Mouse (Mus musculus): ENCODE measurements around the gene Phldb3.
"Not testable (repeated sequence)": the region's sequence is repeated elsewhere in the genome, so short reads cannot be mapped to it uniquely, and the experiment has no call there.

Gene Phldb3

DNA sequence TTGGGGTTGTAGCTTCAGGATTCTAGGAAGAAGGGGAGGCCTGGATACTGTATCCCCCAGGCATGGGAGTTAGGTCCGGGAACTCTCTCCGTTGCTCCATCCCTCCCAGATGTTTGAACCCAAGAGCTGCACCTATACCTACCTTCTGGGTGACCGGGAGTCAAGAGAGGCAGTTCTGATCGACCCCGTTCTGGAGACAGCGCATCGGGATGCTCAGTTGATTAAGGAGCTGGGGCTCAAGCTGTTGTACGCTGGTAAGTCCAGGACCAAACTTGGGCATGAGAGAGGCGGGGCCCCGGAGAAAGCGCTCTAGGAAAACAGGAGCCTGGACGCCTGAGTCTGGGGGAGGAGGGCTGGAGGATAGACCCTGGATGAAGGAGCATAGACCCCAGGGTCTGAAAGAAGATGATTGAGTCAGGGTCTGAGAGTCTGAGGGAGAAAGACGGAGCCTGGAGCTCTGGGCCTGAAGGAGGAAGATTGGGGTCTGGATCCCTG, 16.2 kb upstream of the Phldb3 start:
- no peak for DNase-seq (ENCODE audit: low read depth, low spot score)

DNA sequence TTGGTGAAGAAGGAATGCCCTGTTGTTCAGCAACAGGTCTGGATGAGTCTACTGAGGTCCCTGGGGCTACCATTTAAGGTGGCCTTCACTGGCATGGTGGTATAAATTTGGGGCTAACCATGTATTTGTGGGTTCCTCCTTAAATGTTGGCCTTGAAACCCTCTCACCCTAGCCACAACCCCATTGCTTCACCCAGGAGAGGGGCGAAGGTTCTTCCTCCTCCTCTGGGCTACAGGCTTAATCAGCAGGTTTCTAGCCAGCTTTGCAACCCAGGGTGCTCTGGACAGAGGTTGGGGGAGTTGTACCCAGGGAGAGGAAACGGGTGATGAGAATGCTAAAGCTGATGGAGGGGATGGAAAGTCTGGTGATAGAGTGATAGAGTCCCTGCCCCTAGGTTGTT, 15.1 kb upstream of the Phldb3 start:
- no peak for DNase-seq (ENCODE audit: low read depth, low spot score)

DNA sequence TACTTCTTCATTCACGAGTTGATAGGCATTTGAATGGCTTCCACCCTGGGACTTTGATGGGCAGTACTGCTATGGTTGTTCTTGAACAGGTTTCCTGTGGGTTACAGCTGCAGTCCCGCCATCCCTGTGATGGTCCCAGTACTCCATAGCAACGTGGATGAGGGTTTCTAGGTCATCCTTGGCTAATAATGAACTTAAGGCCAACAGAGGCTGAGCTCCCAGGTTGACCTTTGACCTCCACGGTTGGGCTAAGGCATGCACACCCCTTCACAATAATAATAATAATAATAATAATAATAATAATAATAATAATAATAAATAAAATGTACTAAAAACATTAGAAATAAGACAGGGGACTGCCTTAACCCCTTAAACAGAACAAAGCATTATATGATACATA, 12.4 kb upstream of the Phldb3 start:
- no peak for DNase-seq (ENCODE audit: low read depth, low spot score)

DNA sequence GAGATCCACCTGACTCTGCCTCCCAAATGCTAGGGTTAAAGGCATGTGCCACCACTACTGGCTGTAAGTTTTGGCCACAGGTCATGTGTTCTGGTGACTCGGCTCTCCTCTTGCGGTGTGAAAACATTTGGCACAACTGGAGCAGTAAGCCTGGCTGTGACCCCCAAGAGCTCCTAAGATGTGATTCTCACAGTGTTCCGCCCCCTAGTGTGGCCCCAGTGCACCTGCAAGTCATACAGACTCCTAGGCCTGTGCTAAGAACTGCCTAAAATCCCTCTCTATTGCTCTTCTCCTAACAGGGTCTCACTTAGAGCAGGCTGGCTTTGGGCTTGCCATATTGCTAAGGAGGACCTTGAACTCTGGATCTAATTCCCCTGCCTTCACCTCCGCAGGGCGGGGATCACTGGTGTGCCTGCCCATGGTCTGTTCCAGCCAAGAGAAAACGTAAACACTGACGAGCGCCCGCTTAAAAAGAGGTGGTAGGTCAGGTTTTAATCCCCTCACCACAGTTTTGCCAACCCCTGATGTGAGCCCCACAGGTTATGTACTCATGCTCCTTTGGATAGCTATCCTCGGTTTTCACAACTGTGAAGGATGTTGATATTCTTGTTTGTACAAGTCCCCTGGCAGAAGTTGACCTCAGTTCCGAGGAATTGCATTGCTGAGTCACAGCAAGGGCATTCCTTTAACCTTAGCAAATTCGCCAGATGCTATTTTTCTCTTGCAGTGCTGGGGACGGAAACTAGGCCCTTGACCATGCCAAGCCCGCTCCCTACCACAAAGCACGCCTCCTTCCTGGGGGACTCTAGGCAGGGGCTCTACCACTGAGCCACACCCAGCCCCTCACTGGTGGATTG, 11.1 kb upstream of the Phldb3 start:
- peak; percentile 71 for DNase-seq (ENCODE audit: low read depth, low spot score)

DNA sequence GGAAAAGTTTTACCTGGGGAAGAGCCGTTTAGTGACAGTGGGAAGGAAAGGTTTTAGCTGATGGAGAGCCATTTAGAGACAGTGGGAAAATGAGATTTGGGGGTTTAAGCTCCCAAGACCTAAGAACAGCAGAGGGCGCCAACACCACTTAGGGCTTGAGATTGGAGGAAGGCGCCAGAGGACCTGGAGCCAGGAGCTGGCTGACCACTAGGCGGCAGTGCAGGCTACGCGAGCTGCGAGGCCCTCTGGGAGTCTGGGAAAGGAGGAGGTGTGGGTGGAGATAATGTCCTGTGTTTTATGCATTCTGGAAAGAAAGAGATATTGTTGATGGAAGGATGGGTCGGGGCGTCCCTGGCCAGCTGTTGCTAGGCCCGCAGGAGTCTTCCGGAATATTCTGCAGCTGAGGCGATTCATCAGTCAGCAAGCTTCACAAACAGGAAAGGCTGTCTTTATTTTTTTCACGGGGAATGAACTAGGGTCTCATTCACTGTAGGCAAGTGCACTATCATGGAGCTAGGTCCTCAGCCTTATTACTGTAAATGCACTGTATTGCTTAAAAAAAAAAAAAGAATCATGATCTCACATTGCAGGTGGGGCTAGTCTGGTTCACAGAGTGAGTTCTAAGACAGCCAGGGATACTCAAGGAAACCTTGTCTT, 9.5 kb upstream of the Phldb3 start:
- peak; percentile 95 for DNase-seq (ENCODE audit: low read depth, low spot score)

DNA sequence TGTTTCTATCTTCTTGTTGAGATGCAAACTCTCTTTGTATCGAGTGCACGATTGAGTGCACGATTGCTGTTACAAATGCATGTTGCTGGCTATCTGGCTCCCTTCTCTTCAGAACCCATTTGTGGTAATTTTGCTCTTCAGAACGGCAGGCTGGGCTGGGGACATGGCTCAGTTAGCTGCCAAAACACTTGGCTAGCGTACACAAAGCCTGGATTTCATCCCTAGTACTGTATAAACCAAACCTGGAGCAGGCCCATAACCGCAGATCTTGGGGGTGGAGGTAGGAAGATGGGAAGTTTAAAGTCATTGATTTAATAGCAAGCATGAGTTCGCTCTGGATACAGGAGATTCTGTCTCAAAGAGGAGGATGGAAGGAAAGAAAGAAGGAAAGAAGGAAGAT, 5.0 kb upstream of the Phldb3 start:
- DNase-seq (ENCODE audit: low read depth, low spot score): no peak

DNA sequence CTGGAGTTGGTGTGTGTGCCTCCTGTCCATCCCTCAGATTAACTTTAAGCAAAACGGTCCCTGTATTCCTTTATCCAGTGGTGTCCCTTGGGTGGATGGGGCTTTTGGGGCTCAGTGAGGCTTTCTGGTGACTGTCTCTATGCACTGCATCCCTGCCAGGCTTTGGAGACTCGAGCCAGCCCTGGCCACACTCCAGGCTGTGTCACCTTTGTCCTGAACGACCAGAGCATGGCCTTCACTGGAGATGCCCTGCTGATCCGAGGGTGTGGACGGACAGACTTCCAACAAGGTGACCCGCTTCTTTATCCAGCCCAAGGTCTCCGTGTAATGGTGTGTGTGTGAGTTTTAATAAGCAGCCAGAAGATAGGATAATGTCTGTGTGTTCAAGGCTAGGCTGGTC, 4.5 kb upstream of the Phldb3 start:
- DNase-seq (ENCODE audit: low read depth, low spot score): no peak

DNA sequence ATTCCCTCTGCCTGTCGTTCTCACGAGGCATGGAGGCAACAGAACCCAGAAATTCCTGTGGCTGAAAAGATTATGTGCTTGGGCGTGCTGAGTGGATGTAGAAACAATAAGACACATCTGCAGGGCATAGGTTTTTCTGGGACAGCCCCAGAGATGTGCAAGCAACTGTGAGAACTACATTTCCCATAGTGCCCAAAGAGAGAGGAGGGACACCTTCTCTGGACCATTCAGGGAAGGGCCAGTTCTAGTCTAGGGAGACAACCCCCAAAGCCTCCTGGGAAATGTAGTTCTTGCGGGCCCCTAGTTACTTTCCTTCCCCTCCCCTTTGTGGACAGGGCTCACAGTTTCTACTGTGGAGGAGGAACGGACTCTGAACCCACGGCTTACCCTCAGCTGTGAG, 2.5 kb upstream of the Phldb3 start:
- DNase-seq (ENCODE audit: low read depth, low spot score): peak; percentile 72

DNA sequence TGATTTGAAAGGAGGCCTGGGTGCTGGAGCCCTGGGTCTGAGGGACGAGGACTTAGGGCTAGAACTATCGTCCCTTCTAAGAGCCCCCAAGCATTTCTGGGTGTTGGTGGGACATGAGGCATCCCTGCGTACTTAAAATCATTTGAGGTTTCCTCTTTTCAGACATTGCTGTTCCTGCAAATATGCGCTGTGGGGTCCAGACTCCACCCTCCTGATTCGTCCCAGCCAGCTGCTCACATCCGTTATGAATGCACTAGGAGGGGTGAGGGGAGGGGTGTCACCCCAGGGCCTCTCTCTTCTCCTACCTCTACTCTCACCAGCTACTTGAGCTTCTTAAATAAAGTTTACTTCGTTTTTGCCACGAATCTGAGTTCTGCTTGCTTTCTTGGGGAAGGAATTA, 2.0 kb upstream of the Phldb3 start:
- DNase-seq (ENCODE audit: low read depth, low spot score): no peak

DNA sequence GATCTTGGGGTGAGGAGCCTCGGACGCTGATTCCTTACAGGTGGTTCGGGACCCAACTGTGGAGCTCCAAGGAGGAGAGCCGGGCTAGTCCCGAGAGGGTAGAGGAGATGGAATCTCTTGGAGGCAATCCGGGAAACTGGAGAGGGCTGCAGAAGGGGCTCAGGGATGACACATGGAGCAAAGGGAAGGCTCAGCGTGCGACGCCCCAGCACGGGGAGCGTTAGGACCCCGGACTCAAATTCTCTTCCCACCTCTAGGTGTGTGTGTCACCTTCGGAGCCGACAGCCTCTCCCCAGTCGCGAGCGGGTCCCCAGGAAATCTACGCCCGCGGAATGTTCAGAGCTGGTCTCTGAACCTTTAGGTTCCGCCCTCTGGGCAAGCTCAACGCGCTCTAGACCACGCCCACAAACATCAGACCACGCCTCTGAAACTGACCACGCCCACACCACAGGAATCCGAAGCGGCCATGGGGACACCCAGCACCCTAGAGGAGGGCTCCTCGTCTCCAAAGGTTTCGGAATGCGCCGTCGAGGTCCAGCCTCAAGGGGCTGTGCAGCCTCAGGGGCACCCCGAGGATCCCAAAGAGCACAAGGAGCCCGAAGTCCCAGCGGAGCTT, 424 bp downstream of the Phldb3 start:
- DNase-seq (ENCODE audit: low read depth, low spot score): peak; percentile 80

DNA sequence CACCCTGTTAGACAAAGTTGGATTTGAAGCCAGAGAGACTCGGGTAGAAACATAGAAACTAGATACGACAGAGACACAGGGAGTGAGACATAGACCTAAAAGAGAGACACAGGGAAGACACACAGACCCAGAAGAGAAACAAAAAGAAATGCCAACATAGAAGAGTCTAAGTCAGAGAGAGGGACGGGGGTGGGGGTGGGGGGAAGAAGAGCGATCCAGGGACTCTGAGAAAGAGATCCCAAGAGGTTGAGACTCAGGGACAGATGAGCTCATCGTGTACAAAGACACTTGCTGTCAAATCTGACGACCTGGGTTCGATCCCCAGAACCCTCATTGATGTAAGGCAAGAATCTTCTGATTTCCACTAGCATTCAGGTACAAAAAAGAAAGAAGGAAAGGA, 1.1 kb downstream of the Phldb3 start:
- DNase-seq (ENCODE audit: low read depth, low spot score): no peak

DNA sequence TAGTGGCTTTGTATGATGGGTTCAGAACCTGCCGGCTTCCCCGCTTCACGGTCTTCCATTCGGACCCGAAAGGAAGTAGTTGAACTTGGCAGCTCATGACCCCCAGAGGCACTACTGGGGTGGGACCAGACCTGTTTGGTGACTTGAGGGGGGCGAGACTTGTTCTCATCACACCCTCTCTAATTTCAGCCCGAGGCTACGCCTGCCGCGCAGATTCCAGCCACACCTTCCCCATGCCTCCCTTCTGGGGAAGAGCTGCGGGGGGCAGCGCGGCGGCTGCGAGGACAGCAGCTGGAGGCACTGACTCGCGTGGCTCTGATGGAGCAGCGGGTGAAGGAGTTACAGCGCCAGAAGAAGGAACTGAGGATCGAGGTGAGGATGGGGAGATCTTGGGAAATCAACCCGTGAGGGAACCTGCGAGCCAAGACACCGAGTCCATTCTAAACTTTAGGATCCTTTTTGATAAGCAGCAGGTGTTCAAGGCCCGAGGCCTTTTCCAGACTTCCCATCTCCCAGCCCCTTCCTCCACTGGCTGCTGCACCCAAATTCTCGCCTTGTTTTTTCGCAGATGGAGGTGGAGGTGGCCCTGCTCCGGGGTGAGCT, 1.8 kb downstream of the Phldb3 start:
- peak; percentile 64 for DNase-seq (ENCODE audit: low read depth, low spot score)

DNA sequence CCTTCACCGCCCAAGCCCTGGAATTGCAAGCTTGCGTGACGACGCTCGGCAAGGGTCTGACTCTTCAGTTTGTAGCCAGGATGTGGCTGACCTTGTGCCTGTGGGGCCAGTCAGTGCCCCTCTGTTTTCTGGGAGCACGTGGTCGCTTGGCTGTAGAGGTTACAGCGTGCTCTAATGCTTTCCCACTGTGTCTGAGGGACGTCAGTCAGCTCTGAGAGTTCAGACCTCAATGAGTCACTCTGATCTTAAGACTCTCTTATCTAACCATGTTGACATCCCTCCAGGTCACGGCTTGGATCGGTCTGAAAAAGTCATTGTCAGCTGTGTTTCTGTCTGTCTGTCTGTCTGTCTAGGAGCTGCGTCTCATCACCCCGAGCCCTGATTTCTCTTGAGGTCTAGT, 4.3 kb downstream of the Phldb3 start:
- no peak for DNase-seq (ENCODE audit: low read depth, low spot score)

DNA sequence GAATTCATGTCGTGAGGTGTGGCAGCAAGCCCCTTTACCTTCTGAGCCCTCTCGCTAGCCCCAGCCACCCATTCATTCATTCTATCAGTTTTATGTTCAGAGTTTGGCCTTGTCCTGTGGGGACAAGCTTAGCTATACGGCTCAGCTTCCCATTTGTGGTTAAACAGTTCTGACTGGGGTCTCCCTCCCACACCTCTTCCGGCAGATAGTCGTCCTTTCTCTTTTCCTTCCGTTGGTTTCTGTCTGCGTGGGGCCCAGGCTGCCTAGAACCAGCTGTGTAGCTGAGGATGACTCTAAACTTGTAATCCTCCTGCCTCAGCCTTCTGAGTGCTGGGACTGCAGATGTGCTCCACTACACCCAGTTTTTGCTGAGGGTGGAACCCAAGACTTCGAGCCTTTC, 7.2 kb downstream of the Phldb3 start:
- no peak for DNase-seq (ENCODE audit: low read depth, low spot score)

DNA sequence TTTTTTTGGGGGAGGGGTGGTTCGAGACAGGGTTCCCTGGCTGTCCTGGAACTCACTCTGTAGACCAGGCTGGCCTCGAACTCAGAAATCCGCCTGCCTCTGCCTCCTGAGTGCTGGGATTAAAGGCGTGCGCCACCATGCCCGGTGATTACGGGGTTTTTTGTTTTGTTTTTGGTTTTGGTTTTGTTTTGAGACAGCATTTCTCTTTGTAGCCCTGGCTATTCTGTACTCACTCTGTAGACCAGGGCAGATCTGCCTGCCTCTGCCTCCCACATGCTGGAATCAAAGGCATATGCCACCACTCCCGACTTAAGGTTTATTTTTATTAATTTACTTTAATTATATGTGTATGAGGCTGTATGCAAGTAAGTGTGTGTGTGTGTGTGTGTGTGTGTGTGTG, 7.8 kb downstream of the Phldb3 start:
- DNase-seq (ENCODE audit: low read depth, low spot score): not testable (repeated sequence)

DNA sequence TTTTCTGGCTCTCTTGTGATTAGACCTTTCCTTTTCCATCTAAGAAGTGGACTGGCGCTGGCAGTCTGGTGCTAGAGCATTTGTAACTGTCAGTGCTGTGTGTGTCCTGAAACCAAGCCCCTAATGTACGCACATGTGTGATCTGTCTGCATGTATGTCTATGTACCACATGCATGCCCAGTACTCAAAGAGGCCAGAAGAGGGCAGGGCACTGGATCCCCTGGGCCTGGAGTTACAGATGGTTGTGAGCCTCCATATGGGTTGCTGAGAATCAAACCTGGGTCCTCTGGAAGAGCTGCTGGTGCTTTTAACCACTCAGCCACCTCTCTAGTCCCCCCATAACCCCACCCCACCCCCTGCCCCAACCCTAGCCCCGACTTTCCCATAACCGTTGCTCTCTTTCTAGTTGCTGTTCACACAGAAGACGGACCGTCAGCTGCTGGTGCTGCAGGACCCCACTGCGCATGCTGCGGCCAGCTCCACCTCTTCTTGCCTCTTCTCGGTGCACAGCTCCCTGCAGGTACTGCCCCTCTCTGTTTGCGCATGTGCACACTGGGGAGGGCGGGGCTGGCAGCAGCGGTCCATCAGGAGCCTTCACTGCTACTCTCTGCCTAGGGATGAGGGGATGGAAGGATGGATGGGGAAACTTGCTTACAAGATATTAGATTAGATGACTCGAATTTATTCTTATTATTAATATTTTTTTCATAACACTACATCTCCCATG, 9.3 kb downstream of the Phldb3 start:
- DNase-seq (ENCODE audit: low read depth, low spot score): peak; percentile 94

DNA sequence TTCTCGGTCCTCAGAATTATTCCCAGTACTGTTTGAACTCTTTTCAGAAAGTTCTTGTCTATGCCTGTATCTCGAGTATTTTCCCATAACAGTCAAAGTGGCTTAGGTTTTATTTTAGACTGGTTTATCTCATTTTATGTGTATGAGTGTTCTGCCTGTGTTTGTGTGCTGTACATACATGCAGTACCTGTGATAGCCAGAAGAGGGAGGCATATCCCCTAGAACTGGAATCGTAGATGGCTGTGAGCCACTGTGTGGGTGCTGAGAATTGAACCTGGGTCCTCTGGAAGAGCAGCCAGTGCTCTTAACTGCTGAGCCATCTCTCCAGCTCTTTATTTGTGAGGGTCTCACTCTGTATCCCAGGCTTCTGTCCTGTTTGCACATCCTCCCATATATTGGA, 10.6 kb downstream of the Phldb3 start:
- DNase-seq (ENCODE audit: low read depth, low spot score): peak; percentile 70

DNA sequence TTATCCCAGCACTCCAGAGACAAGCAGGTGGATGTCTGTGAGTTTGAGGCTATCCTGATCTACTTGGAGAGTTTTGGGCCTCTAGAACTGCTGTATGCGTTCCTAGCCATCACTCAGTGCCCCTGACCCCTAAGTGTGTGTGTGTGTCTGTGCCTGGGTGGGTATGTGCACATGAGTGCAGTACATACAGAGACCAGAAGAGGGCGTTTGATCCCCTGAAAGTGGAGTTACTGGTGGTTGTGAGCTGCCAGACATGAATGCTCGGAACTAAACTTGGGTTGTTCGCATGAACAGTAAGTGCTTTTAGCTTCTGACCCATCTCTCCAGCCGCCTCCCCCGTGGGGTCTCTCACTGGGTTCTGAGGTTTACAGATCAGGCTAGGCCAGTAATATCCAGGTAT, 12.4 kb downstream of the Phldb3 start:
- DNase-seq (ENCODE audit: low read depth, low spot score): no peak

DNA sequence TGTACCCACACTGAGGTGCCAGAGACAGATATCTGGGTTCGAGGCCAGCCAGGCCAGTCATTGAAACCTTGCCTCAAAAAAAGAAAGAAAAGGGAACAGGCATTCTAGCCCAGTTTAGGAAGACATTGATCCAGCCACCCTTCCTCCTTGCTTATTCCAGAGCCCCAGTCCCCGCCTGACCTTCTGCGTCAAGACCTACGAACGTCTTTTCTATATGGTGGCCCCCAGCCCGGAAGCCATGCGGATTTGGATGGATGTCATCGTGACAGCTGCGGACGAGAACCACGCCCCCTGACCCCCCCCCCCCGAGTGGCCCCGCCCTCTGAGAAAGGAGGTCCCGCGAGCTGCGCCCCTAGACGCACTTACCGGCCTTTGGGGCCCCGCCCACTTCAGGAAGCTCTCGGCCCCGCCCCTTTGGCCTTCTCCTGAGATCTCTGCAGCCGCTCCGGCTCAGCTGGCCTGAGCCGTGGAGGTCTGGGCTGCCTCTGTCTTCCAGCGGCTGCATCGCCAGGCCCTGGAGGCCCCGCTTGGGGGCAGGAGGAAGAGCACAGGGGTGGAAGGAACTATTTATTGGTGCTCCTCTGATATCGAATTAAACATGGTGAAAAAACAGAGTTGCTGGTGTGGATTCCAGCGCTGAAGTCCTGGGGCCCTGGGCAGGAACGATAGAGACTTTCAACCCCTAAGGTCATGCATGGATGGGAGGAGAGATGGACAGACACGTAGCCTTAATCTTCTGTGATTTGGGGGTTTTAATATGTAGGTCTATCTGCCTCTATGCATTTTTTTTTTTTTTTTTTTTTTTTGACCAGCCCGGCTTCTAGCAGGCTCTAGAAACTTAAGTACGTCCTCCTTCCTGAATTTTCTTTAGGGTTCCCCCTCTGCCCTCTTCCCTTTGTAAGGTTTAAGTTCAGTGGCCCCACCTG, 18.4 kb downstream of the Phldb3 start:
- DNase-seq (ENCODE audit: low read depth, low spot score): peak; percentile 89

DNA sequence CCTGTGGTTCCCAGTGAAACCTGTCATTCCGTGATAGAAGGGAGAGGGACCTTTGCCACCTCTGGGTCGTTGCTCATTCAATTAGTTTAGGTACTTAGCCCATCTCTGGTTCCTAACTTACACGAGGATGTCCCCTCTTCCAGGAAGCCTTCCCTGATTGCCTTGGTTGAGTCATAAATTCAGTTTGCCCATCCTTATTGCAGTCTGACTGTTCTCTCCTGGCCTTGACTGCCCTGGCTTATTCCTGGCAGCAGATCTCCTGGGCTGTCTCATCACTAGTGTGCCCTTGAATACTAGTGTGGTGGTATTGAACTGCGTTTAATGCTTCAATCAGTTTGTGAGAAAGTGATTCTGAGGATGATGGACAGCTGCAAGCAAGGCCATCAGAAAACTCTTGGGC, 19.1 kb downstream of the Phldb3 start:
- DNase-seq (ENCODE audit: low read depth, low spot score): no peak

Measured in ES-CJ7 (cell line).